Mouse (Mus musculus): Measurements from ENCODE around the gene Ptrh2. TPM values are rescaled to one million over a fixed set of nuclear protein-coding genes. Genes with fewer than 3 reads are reported as not detected.

Gene Ptrh2
- polyA plus RNA-seq, 1 experiment from 2014 or later = 36.1 TPM

DNA sequence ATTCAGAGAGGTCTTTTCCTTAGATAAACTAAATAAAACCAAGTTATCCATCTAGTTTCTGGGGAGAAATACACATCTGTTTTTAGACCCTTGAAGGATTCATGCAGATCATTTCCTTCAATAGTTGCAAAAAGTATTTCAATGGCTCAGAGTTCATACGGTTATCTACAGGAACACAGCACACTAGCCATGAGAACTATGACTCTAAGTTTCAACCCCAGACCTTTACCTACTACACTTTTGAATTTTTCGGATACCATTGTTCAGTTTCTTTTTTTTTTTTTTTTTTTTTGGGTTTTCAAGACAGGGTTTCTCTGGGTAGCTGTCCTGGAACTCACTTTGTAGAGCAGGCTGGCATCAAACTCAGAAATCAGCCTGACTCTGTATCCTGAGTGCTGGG lies 55.7 kb downstream of the Ptrh2 start:
- Histone ChIP-seq H3K9me3 (ENCODE audit: control insufficient read depth, low read depth, low read length) (no peaks in the 10 kb centered on the region), H3K4me2 (replicated peaks; ENCODE audit: low read depth, low read length) (no peak overlapping the region), H3K27ac (ENCODE audit: low read length) (no peak overlapping the region), H3K27me3 (ENCODE audit: control insufficient read depth, insufficient read depth, low read length) (no peaks in the 10 kb centered on the region), H3K4me1 (ENCODE audit: control insufficient read depth, insufficient read depth, low read length) (no peaks in the 10 kb centered on the region), H3K4me3 (ENCODE audit: low read depth, low read length) (no peak overlapping the region), H3K36me3 (ENCODE audit: control insufficient read depth, insufficient read depth, low read length) (peaks cover 6% of the 10 kb centered on the region; the same call in 1 of the 2 replicates), H3K9ac (replicated peaks; ENCODE audit: low read depth, low read length) (no peak overlapping the region)
- WGBS = 88% methylated on average over 2 of the region's 2 CpGs
- no peak for ATAC-seq (ENCODE audit: insufficient number of reproducible peaks, insufficient read depth, low FRiP score, low read depth)

DNA sequence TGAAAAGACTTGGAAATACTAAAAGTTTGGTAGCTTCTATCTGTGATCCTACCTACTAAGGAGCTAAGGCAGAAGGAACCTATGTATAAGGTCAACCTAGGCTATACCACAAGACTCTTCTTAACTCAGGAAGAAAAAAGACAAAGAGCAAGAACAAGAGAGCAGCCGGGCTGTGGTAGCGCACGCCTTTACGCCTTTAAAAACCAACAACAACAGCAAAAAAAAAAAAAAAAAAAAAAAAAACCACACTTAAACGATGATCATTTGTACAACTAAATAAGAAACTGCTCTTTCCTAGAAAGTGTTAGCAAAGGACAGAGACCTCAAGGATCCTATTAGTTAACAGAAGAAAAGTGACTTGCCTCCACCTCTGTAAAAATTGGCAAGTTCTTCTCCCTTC lies 57.7 kb downstream of the Ptrh2 start:
- Histone ChIP-seq H3K9me3 (ENCODE audit: control insufficient read depth, low read depth, low read length) (no peaks in the 10 kb centered on the region), H3K4me3 (ENCODE audit: low read depth, low read length) (no peak overlapping the region), H3K4me2 (replicated peaks; ENCODE audit: low read depth, low read length) (no peak overlapping the region), H3K27ac (ENCODE audit: low read length) (no peak overlapping the region), H3K36me3 (ENCODE audit: control insufficient read depth, insufficient read depth, low read length) (0 out of 2 replicates have a peak, but pooled peaks cover under 1% of the 10 kb centered on the region), H3K4me1 (ENCODE audit: control insufficient read depth, insufficient read depth, low read length) (peaks cover 12% of the 10 kb centered on the region), H3K9ac (replicated peaks; ENCODE audit: low read depth, low read length) (no peak overlapping the region), H3K27me3 (ENCODE audit: control insufficient read depth, insufficient read depth, low read length) (no peaks in the 10 kb centered on the region)
- WGBS = 93% methylated on average over 5 of the region's 5 CpGs
- ATAC-seq (ENCODE audit: insufficient number of reproducible peaks, insufficient read depth, low FRiP score, low read depth) = no peak

Other genes with a start within 250 kb of the Ptrh2 start
- 52.4 and 54.2 TPM in 2 replicates for gene Rnft1, start 199.3 kb upstream of the Ptrh2 start, polyA plus RNA-seq (2014; fragmentation: Nextera tagmentation; extraction: Ambion mirVana)
- 60.3 and 60.8 TPM in 2 replicates for gene Rps6kb1, start 139.2 kb upstream of the Ptrh2 start, polyA plus RNA-seq (2014; fragmentation: Nextera tagmentation; extraction: Ambion mirVana)
- 9.9 and 10.0 TPM in 2 replicates for gene Tubd1, start 139.0 kb upstream of the Ptrh2 start, polyA plus RNA-seq (2014; fragmentation: Nextera tagmentation; extraction: Ambion mirVana)
- gene Vmp1, start 149 bp upstream of the Ptrh2 start, polyA plus RNA-seq (2014; fragmentation: Nextera tagmentation; extraction: Ambion mirVana) = 145 and 157 TPM in 2 replicates
- 175 and 182 TPM in 2 replicates for gene Cltc, start 73.6 kb downstream of the Ptrh2 start, polyA plus RNA-seq (2014; fragmentation: Nextera tagmentation; extraction: Ambion mirVana)
- gene Dhx40, start 123.8 kb downstream of the Ptrh2 start, polyA plus RNA-seq (2014; fragmentation: Nextera tagmentation; extraction: Ambion mirVana) = 22.6 and 24.8 TPM in 2 replicates